In the genomic region with DNA sequence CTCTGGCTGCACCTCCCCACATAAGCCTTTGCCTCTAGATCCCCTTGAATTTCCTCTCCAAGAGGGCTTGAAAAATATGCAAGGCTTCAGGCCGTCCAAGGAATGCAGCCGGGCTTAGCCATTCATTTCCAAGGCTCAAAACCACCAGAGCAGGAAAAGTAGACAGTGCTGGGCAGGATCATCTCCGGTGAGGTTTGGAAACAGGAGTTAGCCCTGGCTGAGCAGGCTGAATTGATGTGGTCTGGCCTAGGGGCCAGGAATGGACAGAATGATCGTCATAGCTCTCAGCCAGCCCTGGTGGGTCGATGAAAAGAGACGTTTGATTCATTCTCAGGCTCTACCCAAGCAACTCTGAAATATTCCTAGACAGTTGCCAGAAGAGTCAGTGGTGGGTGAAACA, we compare ENCODE assay signal across 15 mouse cellular contexts.
DNase-seq lines count a peak whose midpoint lies in the region; ATAC-seq and TF ChIP-seq lines count a peak whose summit lies in the region.
"Had no signal": no experiment of that assay in that cellular context is flagged by ENCODE, and none has a peak within 500 bp of the region (broad histone marks: within the 10 kb centered on the region; RNA-seq: fewer than 3 reads in every experiment).

No protein-coding gene starts in this region.

- TF ChIP-seq POLR2A in kidney, adult 2 months (IDR thresholded peaks at IDR 0.05; ENCODE audit: low read depth, low read length), result no peak
- TF ChIP-seq POLR2A in thymus, adult 2 months (IDR thresholded peaks at IDR 0.05; ENCODE audit: control insufficient read depth, extremely low read depth, insufficient read depth, low read length, poor library complexity), result no peak

- H3K9me3 ChIP-seq in hindbrain, embryonic 16.5 days (ENCODE audit: control insufficient read depth, low read length), result no peaks in the 10 kb centered on the region
- H3K9me3 ChIP-seq in hindbrain, embryonic 13.5 days, result no peaks in the 10 kb centered on the region
- no peaks in the 10 kb centered on the region for H3K9me3 ChIP-seq in embryonic facial prominence, embryonic 10.5 days
- H3K9me3 ChIP-seq in limb, embryonic 10.5 days (replicated peaks), result no peaks in the 10 kb centered on the region
- H3K9me3 ChIP-seq: G1E; limb, embryonic 13.5 days had no signal

- H3K4me2 ChIP-seq in hindbrain, embryonic 16.5 days (ENCODE audit: low read length), result no peak overlapping the region
- H3K4me2 ChIP-seq in hindbrain, embryonic 13.5 days, result no peak overlapping the region
- H3K4me2 ChIP-seq: limb, embryonic 13.5 days had no signal

- no peak for DNase-seq in embryonic facial prominence, embryonic 10.5 days (ENCODE audit: low spot score)
- peak; percentile 51 for DNase-seq in kidney, adult 2 months
- DNase-seq in limb, embryonic 10.5 days (ENCODE audit: low spot score), result no peak
- DNase-seq in thymus, adult 2 months, result no peak
- DNase-seq in adrenal gland, adult 2 months, result no peak
- DNase-seq: adrenal gland, postnatal 25 days; cerebellum, adult 9-11 months; embryo, embryonic 11 days; lung, adult 18-20 months had no signal

- no peak overlapping the region for H3K9ac ChIP-seq in hindbrain, embryonic 16.5 days (ENCODE audit: low read depth, low read length)
- H3K9ac ChIP-seq in hindbrain, embryonic 13.5 days, result no peak overlapping the region
- H3K9ac ChIP-seq: limb, embryonic 13.5 days had no signal

- no peaks in the 10 kb centered on the region for H3K36me3 ChIP-seq in hindbrain, embryonic 16.5 days (ENCODE audit: control insufficient read depth, insufficient read depth, low read length)
- H3K36me3 ChIP-seq in hindbrain, embryonic 13.5 days, result no peaks in the 10 kb centered on the region
- no peaks in the 10 kb centered on the region for H3K36me3 ChIP-seq in embryonic facial prominence, embryonic 10.5 days (replicated peaks)
- H3K36me3 ChIP-seq in kidney, adult 2 months (ENCODE audit: control insufficient read depth, insufficient read depth, low read length), result no peaks in the 10 kb centered on the region
- no peaks in the 10 kb centered on the region for H3K36me3 ChIP-seq in limb, embryonic 10.5 days
- H3K36me3 ChIP-seq in thymus, adult 2 months (ENCODE audit: control insufficient read depth, insufficient read depth, low read length), result no peaks in the 10 kb centered on the region
- H3K36me3 ChIP-seq: G1E; limb, embryonic 13.5 days had no signal

- WGBS in hindbrain, embryonic 16.5 days, result 55% methylated on average over 6 of the region's 6 CpGs
- 68% methylated on average over 6 of the region's 6 CpGs for WGBS in hindbrain, embryonic 13.5 days
- 60% methylated on average over 6 of the region's 6 CpGs for WGBS in embryonic facial prominence, embryonic 10.5 days
- WGBS in kidney, adult 2 months, result 27% methylated on average over 6 of the region's 6 CpGs
- WGBS in limb, embryonic 10.5 days, result 83% methylated on average over 6 of the region's 6 CpGs
- 83% methylated on average over 6 of the region's 6 CpGs for WGBS in thymus, adult 2 months

- no peak overlapping the region for H3K4me3 ChIP-seq in hindbrain, embryonic 16.5 days (ENCODE audit: low read length)
- H3K4me3 ChIP-seq in hindbrain, embryonic 13.5 days, result no peak overlapping the region
- H3K4me3 ChIP-seq in embryonic facial prominence, embryonic 10.5 days, result no peak overlapping the region
- H3K4me3 ChIP-seq in kidney, adult 2 months (ENCODE audit: insufficient read depth, low read depth, low read length), result no peak overlapping the region
- H3K4me3 ChIP-seq in limb, embryonic 10.5 days, result no peak overlapping the region
- no peak overlapping the region for H3K4me3 ChIP-seq in thymus, adult 2 months (ENCODE audit: control insufficient read depth, insufficient read depth, low read length)
- H3K4me3 ChIP-seq: erythroblast, embryonic 14.5 days; limb, embryonic 13.5 days; megakaryocyte, embryonic 14.5 days had no signal

- no peaks in the 10 kb centered on the region for H3K27me3 ChIP-seq in hindbrain, embryonic 16.5 days (replicated peaks; ENCODE audit: control insufficient read depth, insufficient read depth, low read length)
- H3K27me3 ChIP-seq in hindbrain, embryonic 13.5 days, result no peaks in the 10 kb centered on the region
- no peaks in the 10 kb centered on the region for H3K27me3 ChIP-seq in embryonic facial prominence, embryonic 10.5 days (replicated peaks; ENCODE audit: low read depth, poor library complexity, severe bottlenecking)
- H3K27me3 ChIP-seq in kidney, adult 2 months (replicated peaks; ENCODE audit: control insufficient read depth, insufficient read depth, low read length), result no peaks in the 10 kb centered on the region
- H3K27me3 ChIP-seq in limb, embryonic 10.5 days (ENCODE audit: low read depth, poor library complexity, severe bottlenecking), result no peaks in the 10 kb centered on the region
- no peaks in the 10 kb centered on the region for H3K27me3 ChIP-seq in thymus, adult 2 months (ENCODE audit: control insufficient read depth, insufficient read depth, low read length)
- H3K27me3 ChIP-seq: limb, embryonic 13.5 days; megakaryocyte, embryonic 14.5 days had no signal

- peak; percentile 27; the same call in 1 of the 2 replicates for ATAC-seq in hindbrain, embryonic 16.5 days
- no peak for ATAC-seq in hindbrain, embryonic 13.5 days (ENCODE audit: low FRiP score)

- H3K27ac ChIP-seq in hindbrain, embryonic 16.5 days (ENCODE audit: low read depth, low read length), result no peak overlapping the region
- H3K27ac ChIP-seq in hindbrain, embryonic 13.5 days, result no peak overlapping the region
- 0 out of 2 replicates have a peak overlapping the region, but pooled peaks have one; percentile 2 for H3K27ac ChIP-seq in embryonic facial prominence, embryonic 10.5 days (replicated peaks)
- no peak overlapping the region for H3K27ac ChIP-seq in kidney, adult 2 months (ENCODE audit: insufficient read depth, low read depth, low read length)
- peak overlapping the region; percentile 19; the same call in 1 of the 2 replicates for H3K27ac ChIP-seq in limb, embryonic 10.5 days
- no peak overlapping the region for H3K27ac ChIP-seq in thymus, adult 2 months (ENCODE audit: control insufficient read depth, insufficient read depth, low read length)
- H3K27ac ChIP-seq: limb, embryonic 13.5 days had no signal

- TF ChIP-seq CTCF in kidney, adult 2 months (conservative IDR thresholded peaks at IDR 0.05; ENCODE audit: insufficient read depth, insufficient read length, low read depth, low read length), result no peak
- no peak for TF ChIP-seq CTCF in thymus, adult 2 months (IDR thresholded peaks at IDR 0.05; ENCODE audit: borderline replicate concordance, control insufficient read depth, extremely low read depth, insufficient read depth, low read length, poor library complexity)

- no peaks in the 10 kb centered on the region; the same call in 1 of the 2 replicates for H3K4me1 ChIP-seq in hindbrain, embryonic 16.5 days (ENCODE audit: control insufficient read depth, insufficient read depth, low read depth, low read length)
- H3K4me1 ChIP-seq in hindbrain, embryonic 13.5 days (replicated peaks), result peaks cover 8% of the 10 kb centered on the region; the same call in 1 of the 2 replicates
- peaks cover 11% of the 10 kb centered on the region for H3K4me1 ChIP-seq in embryonic facial prominence, embryonic 10.5 days
- H3K4me1 ChIP-seq in kidney, adult 2 months (ENCODE audit: control insufficient read depth, insufficient read depth, low read length), result peaks cover 10% of the 10 kb centered on the region; the same call in 1 of the 2 replicates
- peaks cover 23% of the 10 kb centered on the region for H3K4me1 ChIP-seq in limb, embryonic 10.5 days
- no peaks in the 10 kb centered on the region for H3K4me1 ChIP-seq in thymus, adult 2 months (replicated peaks; ENCODE audit: control insufficient read depth, insufficient read depth, low read length)
- H3K4me1 ChIP-seq: megakaryocyte, embryonic 14.5 days had no signal

Comparison
In these comparisons a context has a peak if more than half of its experiments do, and no peak if none do; other contexts are left out.
1. H3K27ac ChIP-seq: peak in embryonic facial prominence, embryonic 10.5 days (single experiment) and limb, embryonic 10.5 days (single experiment); none in hindbrain, embryonic 16.5 days (single experiment), hindbrain, embryonic 13.5 days (single experiment), kidney, adult 2 months (single experiment) and thymus, adult 2 months (single experiment).